Mouse (Mus musculus) MEL (cell line): ENCODE data around the gene Odf3. TPM values are rescaled to one million over a fixed set of nuclear protein-coding genes. Genes with fewer than 3 reads are reported as not detected.

Source experiments
- DNase-seq: peaks from one replicate; pipeline ENCODE4 v3.0.0; 2011; ENCODE audit warnings: low read depth, low spot score
- H3K27ac ChIP-seq: 2 replicates; pipeline ENCODE4 v1.5.1; 2012; ENCODE audit warnings: low read depth, mild to moderate bottlenecking, control low read depth, low read length, moderate library complexity; ENCODE audit not compliant: control insufficient read depth
- H3K27me3 ChIP-seq, 2 experiments: fragments of 150-350 bp in 1 of 2; sonication (generic) in 1 of 2; 2 replicates each; pipeline ENCODE4 v1.6.1; 2012; ENCODE audit warnings: low read length in 2 of 2, mild to moderate bottlenecking in 2 of 2, improper control_type of control experiment in 1 of 2, moderate library complexity in 1 of 2; ENCODE audit not compliant: insufficient read depth in 2 of 2, control insufficient read depth in 1 of 2
- H3K36me3 ChIP-seq, 2 experiments: 2 replicates each; pipeline ENCODE4 v1.6.1; 2012 to 2014; ENCODE audit warnings: low read length in 2 of 2, improper control_type of control experiment in 1 of 2, inconsistent platforms in 1 of 2, mild to moderate bottlenecking in 1 of 2; ENCODE audit not compliant: insufficient read depth in 2 of 2, control insufficient read depth in 1 of 2
- H3K4me1 ChIP-seq, 2 experiments: fragments of 150-350 bp in 1 of 2; sonication (generic) in 1 of 2; 2 replicates each; pipeline ENCODE4 v1.6.1; 2012; ENCODE audit warnings: low read length in 2 of 2, improper control_type of control experiment in 1 of 2, mild to moderate bottlenecking in 1 of 2; ENCODE audit not compliant: insufficient read depth in 2 of 2, control insufficient read depth in 1 of 2
- H3K4me3 ChIP-seq, 2 experiments: fragments of 150-350 bp in 1 of 2; sonication (generic) in 1 of 2; 2 replicates each; pipeline ENCODE4 v1.5.1; 2012; ENCODE audit warnings: low read depth in 2 of 2, low read length in 2 of 2, mild to moderate bottlenecking in 2 of 2, moderate library complexity in 2 of 2, control low read depth in 1 of 2, improper control_type of control experiment in 1 of 2; ENCODE audit not compliant: control insufficient read depth in 1 of 2, insufficient read depth in 1 of 2
- H3K79me2 ChIP-seq: 2 replicates; pipeline ENCODE4 v1.6.1; 2012; ENCODE audit warnings: mild to moderate bottlenecking, low read length, moderate library complexity; ENCODE audit not compliant: control insufficient read depth, poor library complexity, insufficient read depth
- H3K9ac ChIP-seq: 2 replicates; pipeline ENCODE4 v1.6.1; 2012; ENCODE audit warnings: low read depth, mild to moderate bottlenecking, control low read depth, low read length, moderate library complexity; ENCODE audit not compliant: control insufficient read depth, poor library complexity, severe bottlenecking
- H3K9me3 ChIP-seq: fragments of 150-350 bp; sonication (generic); replicated peaks from 2 replicates; pipeline ENCODE4 v1.6.1; 2012; ENCODE audit warnings: mild to moderate bottlenecking, low read length, improper control_type of control experiment, moderate library complexity; ENCODE audit not compliant: insufficient read depth
- CHD1 ChIP-seq: IDR thresholded peaks from 2 replicates; pipeline ENCODE4 v1.6.1; 2012; ENCODE audit warnings: low read depth, mild to moderate bottlenecking, inconsistent platforms, low read length, improper control_type of control experiment
- CTCF ChIP-seq, 3 experiments: IDR thresholded peaks in 2 of 3; conservative IDR thresholded peaks in 1 of 3; 2 replicates each; pipeline ENCODE4 v1.5.1; 2011 to 2012; ENCODE audit warnings: low read length in 3 of 3, low read depth in 2 of 3, mild to moderate bottlenecking in 2 of 3, improper control_type of control experiment in 1 of 3, inconsistent platforms in 1 of 3, mixed read lengths in 1 of 3, moderate library complexity in 1 of 3; ENCODE audit not compliant: control insufficient read depth in 1 of 3, insufficient read depth in 1 of 3, poor library complexity in 1 of 3, severe bottlenecking in 1 of 3
- E2F4 ChIP-seq: IDR thresholded peaks from 2 replicates; pipeline ENCODE4 v1.6.1; 2011; ENCODE audit warnings: low read depth, low read length, improper control_type of control experiment, borderline replicate concordance
- ELF1 ChIP-seq: IDR thresholded peaks from 2 replicates; pipeline ENCODE4 v1.6.1; 2014; ENCODE audit warnings: low read depth, mild to moderate bottlenecking, inconsistent platforms, low read length, improper control_type of control experiment, moderate library complexity
- GABPA ChIP-seq: IDR thresholded peaks from 2 replicates; pipeline ENCODE4 v1.6.1; 2012; ENCODE audit warnings: low read depth, mild to moderate bottlenecking, inconsistent platforms, low read length, improper control_type of control experiment, moderate library complexity
- GATA1 ChIP-seq: IDR thresholded peaks from 2 replicates; pipeline ENCODE4 v1.6.1; 2011; ENCODE audit warnings: low read depth, low read length, improper control_type of control experiment
- HCFC1 ChIP-seq: IDR thresholded peaks from 2 replicates; pipeline ENCODE4 v1.6.1; 2012; ENCODE audit warnings: low read depth, mild to moderate bottlenecking, inconsistent platforms, low read length, improper control_type of control experiment, moderate library complexity
- JUND ChIP-seq: IDR thresholded peaks from 2 replicates; pipeline ENCODE4 v1.6.1; 2011; ENCODE audit warnings: low read depth, mild to moderate bottlenecking, improper control_type of control experiment, low read length
- KAT2A ChIP-seq: conservative IDR thresholded peaks from 2 replicates; pipeline ENCODE4 v1.6.1; 2012; ENCODE audit warnings: low read depth, low read length, improper control_type of control experiment, inconsistent platforms
- MAFK ChIP-seq: IDR thresholded peaks from 2 replicates; pipeline ENCODE4 v1.6.1; 2011; ENCODE audit warnings: low read depth, mild to moderate bottlenecking, low read length, improper control_type of control experiment, borderline replicate concordance
- MAZ ChIP-seq: IDR thresholded peaks from 2 replicates; pipeline ENCODE4 v1.6.1; 2012; ENCODE audit warnings: low read depth, mild to moderate bottlenecking, inconsistent platforms, low read length, improper control_type of control experiment
- MEF2A ChIP-seq: IDR thresholded peaks from 2 replicates; pipeline ENCODE4 v1.6.1; 2014; ENCODE audit warnings: low read depth, mild to moderate bottlenecking, inconsistent platforms, low read length, improper control_type of control experiment; ENCODE audit not compliant: poor library complexity, insufficient replicate concordance, severe bottlenecking; ENCODE audit errors: extremely low read depth
- MYC ChIP-seq: IDR thresholded peaks from 2 replicates; pipeline ENCODE4 v1.6.1; 2011; ENCODE audit warnings: low read depth, mild to moderate bottlenecking, low read length, improper control_type of control experiment, moderate library complexity
- NRF1 ChIP-seq: IDR thresholded peaks from 2 replicates; pipeline ENCODE4 v1.6.1; 2014; ENCODE audit warnings: low read depth, mild to moderate bottlenecking, inconsistent platforms, low read length, improper control_type of control experiment, moderate library complexity; ENCODE audit not compliant: poor library complexity, insufficient read depth, severe bottlenecking
- RAD21 ChIP-seq: IDR thresholded peaks from 2 replicates; pipeline ENCODE4 v1.6.1; 2011; ENCODE audit warnings: mild to moderate bottlenecking, low read depth, low read length, improper control_type of control experiment
- SIN3A ChIP-seq: IDR thresholded peaks from 2 replicates; pipeline ENCODE4 v1.6.1; 2012; ENCODE audit warnings: low read length, improper control_type of control experiment, inconsistent platforms
- SMC3 ChIP-seq: IDR thresholded peaks from 2 replicates; pipeline ENCODE4 v1.6.1; 2011; ENCODE audit warnings: low read depth, low read length, improper control_type of control experiment
- TAL1 ChIP-seq: IDR thresholded peaks from 2 replicates; pipeline ENCODE4 v1.6.1; 2012; ENCODE audit warnings: mild to moderate bottlenecking, inconsistent platforms, low read length, moderate library complexity, mixed read lengths
- TBP ChIP-seq: IDR thresholded peaks from 2 replicates; pipeline ENCODE4 v1.8.0; 2011; ENCODE audit warnings: low read depth, low read length, improper control_type of control experiment
- UBTF ChIP-seq: IDR thresholded peaks from 2 replicates; pipeline ENCODE4 v1.6.1; 2012; ENCODE audit warnings: low read depth, mild to moderate bottlenecking, inconsistent platforms, low read length, improper control_type of control experiment, moderate library complexity, borderline replicate concordance; ENCODE audit not compliant: insufficient read depth
- USF2 ChIP-seq, 2 experiments: IDR thresholded peaks; 2 replicates each; pipeline ENCODE4 v1.6.1; 2011 to 2012; ENCODE audit warnings: improper control_type of control experiment in 2 of 2, low read length in 2 of 2, borderline replicate concordance in 1 of 2, inconsistent platforms in 1 of 2, low read depth in 1 of 2, mild to moderate bottlenecking in 1 of 2; ENCODE audit not compliant: insufficient read depth in 1 of 2
- ZC3H11A ChIP-seq: IDR thresholded peaks from 2 replicates; pipeline ENCODE4 v1.6.1; 2012; ENCODE audit warnings: low read depth, mild to moderate bottlenecking, inconsistent platforms, low read length, improper control_type of control experiment
- ZMIZ1 ChIP-seq: IDR thresholded peaks from 2 replicates; pipeline ENCODE4 v1.6.1; 2012; ENCODE audit warnings: low read depth, mild to moderate bottlenecking, inconsistent platforms, low read length, improper control_type of control experiment, moderate library complexity
- polyA plus RNA-seq, 2 experiments: library from polyadenylated mRNA; stranded (reverse) in 1 of 2; unstranded in 1 of 2; fragments of >175 nt in 1 of 2; fragments of >200 nt in 1 of 2; gene quantifications; 2 replicates each; pipeline versions ENCODE4 v1.2.1 to v1.2.4; 2012; ENCODE audit warnings: low replicate concordance in 2 of 2, low read depth in 1 of 2; ENCODE audit not compliant: insufficient read length in 2 of 2, insufficient read depth in 1 of 2, missing spikeins in 1 of 2
- total RNA-seq: library from RNA; depleted of rRNA; stranded (reverse); fragments of 300-350 nt; gene quantifications from 2 replicates; pipeline ENCODE4 v1.2.3, GENCODE M21; 2012

Gene Odf3
- total and polyA plus RNA-seq, 3 experiments, result not detected

GRCm38 (mm10) chr7:140836243-140837115 lies 11.1 kb upstream of the Odf3 start:
- Histone ChIP-seq H3K79me2 (no peaks in the 10 kb centered on the region), H3K36me3 (no peaks in the 10 kb centered on the region; a peak in 1 of 4 replicates), H3K27ac (no peak overlapping the region), H3K27me3 (peaks cover 4 to 7% of the 10 kb centered on the region in 2 experiments; a peak in 3 of 4 replicates), H3K9ac (no peak overlapping the region), H3K4me3 (no peak overlapping the region), H3K9me3 (no peaks in the 10 kb centered on the region), H3K4me1 (peaks cover 3 to 9% of the 10 kb centered on the region in 2 experiments; a peak in 2 of 4 replicates)
- no peak for TF ChIP-seq JUND
- TF ChIP-seq E2F4, result no peak
- TF ChIP-seq KAT2A, result no peak
- TF ChIP-seq GATA1, result no peak
- no peak for TF ChIP-seq UBTF
- no peak for TF ChIP-seq GABPA
- no peak for TF ChIP-seq ELF1
- TF ChIP-seq RAD21, result no peak
- TF ChIP-seq CTCF (IDR thresholded peaks at IDR 0.05 in 2 of 3, conservative IDR thresholded peaks at IDR 0.05 in 1 of 3; ENCODE audit: control insufficient read depth in 1 of 3, insufficient read depth in 1 of 3, low read depth in 2 of 3, low read length in 3 of 3, poor library complexity in 1 of 3, severe bottlenecking in 1 of 3), result no peak
- no peak for TF ChIP-seq ZC3H11A
- no peak for TF ChIP-seq CHD1
- no peak for TF ChIP-seq TAL1
- no peak for TF ChIP-seq MYC
- no peak for TF ChIP-seq TBP
- TF ChIP-seq SIN3A, result no peak
- no peak for TF ChIP-seq MAZ
- TF ChIP-seq SMC3, result no peak
- no peak for DNase-seq

GRCm38 (mm10) chr7:140839556-140839955 lies 8.0 kb upstream of the Odf3 start:
- no peak overlapping the region for H3K4me3 ChIP-seq
- no peaks in the 10 kb centered on the region for H3K79me2 ChIP-seq
- H3K4me1 ChIP-seq, result peaks cover 3 to 9% of the 10 kb centered on the region in 2 experiments; a peak in 2 of 4 replicates
- H3K9ac ChIP-seq, result no peak overlapping the region
- no peaks in the 10 kb centered on the region; a peak in 1 of 4 replicates for H3K27me3 ChIP-seq
- TF ChIP-seq NRF1 (no peak), SMC3 (no peak), ZMIZ1 (no peak), MYC (no peak), MAFK (no peak), ELF1 (no peak), HCFC1 (no peak), MEF2A (no peak), TBP (no peak), USF2 (IDR thresholded peaks at IDR 0.05; ENCODE audit: borderline replicate concordance in 1 of 2, insufficient read depth in 1 of 2, low read depth in 1 of 2, low read length in 2 of 2) (no peak)
- TF ChIP-seq, all 39 proteins: peak for 0
- Histone ChIP-seq H3K27ac (no peak overlapping the region), H3K36me3 (no peaks in the 10 kb centered on the region; a peak in 1 of 4 replicates), H3K9me3 (no peaks in the 10 kb centered on the region)
- no peak for DNase-seq
